Mouse (Mus musculus) adipocyte (in vitro differentiated cells): ENCODE data around the gene Timm8a2.

ENCODE experiments used
- DNase-seq: peaks from one replicate; pipeline ENCODE4 v3.0.0-alpha.2; 2016; ENCODE audit warnings: low spot score

Gene Timm8a2

GRCm38 (mm10) chr14:122011768-122012167 is 22.7 kb upstream of the Timm8a2 start:
- DNase-seq: no peak

- no peak for DNase-seq
Observed at GRCm38 (mm10) chr14:122012193-122012592, 22.3 kb upstream of the Timm8a2 start.

- no peak for DNase-seq
Observed at GRCm38 (mm10) chr14:122012814-122013213, 21.7 kb upstream of the Timm8a2 start.

- no peak for DNase-seq
Observed at GRCm38 (mm10) chr14:122013417-122013951, 21.0 kb upstream of the Timm8a2 start.

- DNase-seq: no peak
Observed at GRCm38 (mm10) chr14:122017958-122018357, 16.5 kb upstream of the Timm8a2 start.

GRCm38 (mm10) chr14:122019389-122019788 is 15.1 kb upstream of the Timm8a2 start:
- no peak for DNase-seq

- no peak for DNase-seq
Observed at GRCm38 (mm10) chr14:122020567-122020966, 13.9 kb upstream of the Timm8a2 start.

GRCm38 (mm10) chr14:122023054-122023453 is 11.4 kb upstream of the Timm8a2 start:
- DNase-seq: peak; percentile 20

- DNase-seq: peak; percentile 10
Observed at GRCm38 (mm10) chr14:122023928-122024327, 10.5 kb upstream of the Timm8a2 start.

- DNase-seq: no peak
Observed at GRCm38 (mm10) chr14:122028926-122029745, 5.3 kb upstream of the Timm8a2 start.

GRCm38 (mm10) chr14:122029851-122030250 is 4.6 kb upstream of the Timm8a2 start:
- DNase-seq: no peak

GRCm38 (mm10) chr14:122032045-122032444 is 2.4 kb upstream of the Timm8a2 start:
- DNase-seq: no peak

GRCm38 (mm10) chr14:122035181-122035580 is 707 bp downstream of the Timm8a2 start:
- DNase-seq: no peak

- DNase-seq: no peak
Observed at GRCm38 (mm10) chr14:122035860-122036259, 1.4 kb downstream of the Timm8a2 start.

- no peak for DNase-seq
Observed at GRCm38 (mm10) chr14:122038874-122039647, 4.6 kb downstream of the Timm8a2 start.

GRCm38 (mm10) chr14:122041413-122041825 is 6.9 kb downstream of the Timm8a2 start:
- DNase-seq: no peak

GRCm38 (mm10) chr14:122042142-122042694 is 7.7 kb downstream of the Timm8a2 start:
- no peak for DNase-seq

GRCm38 (mm10) chr14:122047784-122048183 is 13.3 kb downstream of the Timm8a2 start:
- DNase-seq: no peak

- DNase-seq: no peak
Observed at GRCm38 (mm10) chr14:122048816-122049215, 14.3 kb downstream of the Timm8a2 start.

- no peak for DNase-seq
Observed at GRCm38 (mm10) chr14:122052896-122053635, 18.6 kb downstream of the Timm8a2 start.

- no peak for DNase-seq
Observed at GRCm38 (mm10) chr14:122056871-122057270, 22.4 kb downstream of the Timm8a2 start.

GRCm38 (mm10) chr14:122057941-122058346 is 23.5 kb downstream of the Timm8a2 start:
- DNase-seq: no peak
